Mouse (Mus musculus): ENCODE data around the gene Pde2a.

DNA sequence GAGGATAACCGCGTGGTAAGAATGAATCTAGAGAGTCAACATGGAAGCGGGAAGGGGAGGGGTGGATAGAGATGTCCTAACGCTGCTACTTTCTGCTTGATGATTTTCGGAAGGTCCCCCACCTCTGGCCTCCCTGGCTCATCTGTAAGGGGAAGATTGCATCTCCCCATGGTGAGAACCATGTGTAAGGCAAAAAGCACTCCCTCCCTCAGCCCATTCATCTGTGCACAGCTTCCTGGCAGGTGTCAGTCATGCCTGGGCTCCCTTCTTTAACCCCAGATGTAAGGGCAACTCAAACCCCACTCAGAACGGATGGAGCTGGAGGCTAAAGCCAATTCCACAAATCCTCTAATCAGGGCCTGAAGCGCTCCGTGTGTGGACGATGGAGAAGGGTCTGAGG is 78.2 kb downstream of the Pde2a start:
- TF ChIP-seq CTCF (IDR thresholded peaks at IDR 0.05; ENCODE audit: extremely low read depth, insufficient read length, insufficient replicate concordance, low read depth, low read length) (no peak), POLR2A (IDR thresholded peaks at IDR 0.05; ENCODE audit: low read depth, low read length) (no peak)

Data from small intestine, adult 2 months (tissue).